Mouse (Mus musculus) ES-E14 (cell line): ENCODE measurements at regions not wholly inside any gene's neighbourhood (a gene's known extent, or its start where the extent isn't known, plus 50 kb on each side); places are given as distances from the start of the nearest gene placed in this dataset.

Experiments
- CHD2 ChIP-seq: IDR thresholded peaks from 2 replicates; pipeline ENCODE4 v1.6.1; 2014; ENCODE audit warnings: mild to moderate bottlenecking, low read depth, low read length, inconsistent platforms
- HCFC1 ChIP-seq: IDR thresholded peaks from 2 replicates; pipeline ENCODE4 v1.6.1; 2012; ENCODE audit warnings: low read length, inconsistent platforms, borderline replicate concordance; ENCODE audit not compliant: insufficient read depth
- MAFK ChIP-seq: IDR thresholded peaks from 2 replicates; pipeline ENCODE4 v1.6.1; 2014; ENCODE audit warnings: mild to moderate bottlenecking, low read depth, low read length, inconsistent platforms; ENCODE audit not compliant: insufficient read depth
- ZC3H11A ChIP-seq: IDR thresholded peaks from 2 replicates; pipeline ENCODE4 v1.6.1; 2012; ENCODE audit warnings: low read depth, mild to moderate bottlenecking, inconsistent platforms, low read length, borderline replicate concordance
- ZNF384 ChIP-seq: IDR thresholded peaks from 2 replicates; pipeline ENCODE4 v1.6.1; 2012; ENCODE audit warnings: low read depth, low read length, inconsistent platforms

DNA sequence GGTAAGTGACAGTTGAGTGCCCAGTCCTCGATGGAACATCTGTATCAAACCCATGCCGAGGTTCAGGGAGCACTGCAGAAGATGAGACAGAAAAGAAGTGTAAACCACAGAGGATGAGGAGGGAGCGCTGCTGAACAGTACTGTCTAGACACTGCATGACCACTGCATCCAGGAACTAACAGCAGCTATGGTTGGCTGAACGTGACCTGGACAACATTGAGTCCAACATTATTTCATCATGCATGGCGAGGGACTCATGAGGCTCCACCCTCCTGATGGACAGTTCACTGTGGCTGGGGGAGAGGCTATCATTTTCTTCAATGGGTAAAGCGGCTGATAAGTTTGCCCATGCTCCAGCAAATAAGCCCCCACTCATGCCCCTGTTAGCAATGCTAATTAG, 182.5 kb downstream of the Srek1 start:
- TF ChIP-seq ZNF384 (no peak), ZC3H11A (no peak), MAFK (no peak), HCFC1 (no peak), CHD2 (no peak)
